Mouse (Mus musculus) liver, postnatal 0 days (tissue): Measurements from ENCODE around the gene Peg12. TPM values are rescaled to one million over a fixed set of nuclear protein-coding genes. Genes with fewer than 3 reads are reported as not detected.

Experiments
- ATAC-seq: fragments of 200-750 bp; cut with Nextera tagmentation; 2 replicates; pipeline ENCODE4 v1.8.0; 2017; ENCODE audit warnings: mild to moderate bottlenecking, moderate library complexity
- DNase-seq: peaks from one replicate; pipeline ENCODE4 v3.0.0-alpha.2; 2016
- H3K27ac ChIP-seq: fragments of 300-500 bp; sonication (generic); 2 replicates; pipeline ENCODE4 v1.5.1; 2014; ENCODE audit warnings: antibody characterized with exemption, moderate library complexity, mild to moderate bottlenecking, low read depth
- H3K27me3 ChIP-seq: fragments of 300-500 bp; sonication (generic); 2 replicates; pipeline ENCODE4 v1.6.1; 2014; ENCODE audit warnings: low read length, control low read depth, mixed read lengths; ENCODE audit not compliant: insufficient read depth
- H3K36me3 ChIP-seq: fragments of 300-500 bp; sonication (generic); replicated peaks from 2 replicates; pipeline ENCODE4 v1.6.1; 2014; ENCODE audit warnings: mild to moderate bottlenecking, control low read depth, low read length, moderate library complexity, mixed read lengths; ENCODE audit not compliant: insufficient read depth
- H3K4me1 ChIP-seq: fragments of 300-500 bp; sonication (generic); 2 replicates; pipeline ENCODE4 v1.6.1; 2014; ENCODE audit warnings: antibody characterized with exemption, mild to moderate bottlenecking, control low read depth; ENCODE audit not compliant: insufficient read depth
- H3K4me2 ChIP-seq: fragments of 300-500 bp; sonication (generic); 2 replicates; pipeline ENCODE4 v1.6.1; 2014; ENCODE audit warnings: low read depth, mild to moderate bottlenecking, low read length, moderate library complexity, mixed read lengths
- H3K4me3 ChIP-seq: fragments of 300-500 bp; sonication (generic); 2 replicates; pipeline ENCODE4 v1.5.1; 2014; ENCODE audit warnings: low read depth, low read length
- H3K9ac ChIP-seq: fragments of 300-500 bp; sonication (generic); replicated peaks from 2 replicates; pipeline ENCODE4 v1.6.1; 2014; ENCODE audit warnings: mild to moderate bottlenecking, moderate library complexity
- H3K9me3 ChIP-seq: fragments of 300-500 bp; sonication (generic); 2 replicates; pipeline ENCODE4 v1.6.1; 2016; ENCODE audit warnings: mild to moderate bottlenecking, control low read depth, low read length, mixed read lengths
- CTCF ChIP-seq: sonication (generic); IDR thresholded peaks from 2 replicates; pipeline ENCODE4 v1.5.1; 2016; ENCODE audit warnings: antibody characterized with exemption, low read depth
- EP300 ChIP-seq: IDR thresholded peaks from 2 replicates; pipeline ENCODE4 v1.6.1; 2016; ENCODE audit warnings: antibody characterized with exemption, low read depth, mild to moderate bottlenecking
- WGBS: fragments of 180-500 bp; shearing (Covaris S2); extraction: QIAGEN DNeasy Blood & Tissue Kit; methylation state at CpG from one replicate; pipeline ENCODE4 v1.1.7; 2014; ENCODE audit not compliant: insufficient replicate concordance; 5-methylcytosine and 5-hydroxymethylcytosine counted together
- polyA plus RNA-seq: library from polyadenylated mRNA; unstranded; fragments of >200 nt; fragmentation: Nextera tagmentation; extraction: Ambion mirVana; gene quantifications from 2 replicates; pipeline ENCODE4 v1.2.1, GENCODE M21; 2015

Peg12 gene
- polyA plus RNA-seq, 1 experiment from 2014 or later = 1.3 TPM

- no peak overlapping the region for H3K9ac ChIP-seq
- no peaks in the 10 kb centered on the region for H3K4me1 ChIP-seq
- DNase-seq (no peak), ATAC-seq (no peak)
- no peak overlapping the region for H3K4me3 ChIP-seq
- no peaks in the 10 kb centered on the region for H3K27me3 ChIP-seq
- no peak for TF ChIP-seq CTCF
- TF ChIP-seq EP300 = no peak
- no peak overlapping the region for H3K27ac ChIP-seq
- no peak overlapping the region for H3K4me2 ChIP-seq
- no peaks in the 10 kb centered on the region for H3K9me3 ChIP-seq
- H3K36me3 ChIP-seq = no peaks in the 10 kb centered on the region
These were observed 18.7 kb downstream of the Peg12 start for GRCm38 (mm10) chr7:62445431-62446165.

- Histone ChIP-seq H3K27me3 (no peaks in the 10 kb centered on the region), H3K4me1 (no peaks in the 10 kb centered on the region), H3K4me2 (no peak overlapping the region), H3K27ac (no peak overlapping the region), H3K9me3 (no peaks in the 10 kb centered on the region), H3K9ac (no peak overlapping the region), H3K36me3 (no peaks in the 10 kb centered on the region), H3K4me3 (no peak overlapping the region)
- TF ChIP-seq EP300 (no peak), CTCF (no peak)
- DNase-seq (no peak), ATAC-seq (no peak)
- 34% methylated on average over 2 of the region's 2 CpGs for WGBS
These were observed 27.9 kb downstream of the Peg12 start for GRCm38 (mm10) chr7:62436394-62436793.

GRCm38 (mm10) chr7:62433243-62433642, 31.1 kb downstream of the Peg12 start:
- TF ChIP-seq CTCF = peak; percentile 46; the same call in 1 of the 2 replicates
- TF ChIP-seq EP300 = no peak
- Histone ChIP-seq H3K9ac (no peak overlapping the region), H3K4me3 (no peak overlapping the region), H3K27ac (no peak overlapping the region), H3K9me3 (no peaks in the 10 kb centered on the region), H3K4me2 (no peak overlapping the region), H3K4me1 (no peaks in the 10 kb centered on the region), H3K36me3 (no peaks in the 10 kb centered on the region), H3K27me3 (no peaks in the 10 kb centered on the region)
- 36% methylated on average over 3 of the region's 3 CpGs for WGBS
- ATAC-seq (no peak), DNase-seq (no peak)

GRCm38 (mm10) chr7:62428337-62428736, 36.0 kb downstream of the Peg12 start:
- ATAC-seq (no peak), DNase-seq (no peak)
- Histone ChIP-seq H3K4me2 (no peak overlapping the region), H3K4me3 (no peak overlapping the region), H3K9me3 (no peaks in the 10 kb centered on the region), H3K36me3 (no peaks in the 10 kb centered on the region), H3K4me1 (no peaks in the 10 kb centered on the region), H3K27me3 (no peaks in the 10 kb centered on the region), H3K27ac (no peak overlapping the region), H3K9ac (no peak overlapping the region)
- 21% methylated on average over 8 of the region's 8 CpGs for WGBS
- TF ChIP-seq EP300 = no peak
- TF ChIP-seq CTCF = peak; percentile 62

- Histone ChIP-seq H3K4me3 (no peak overlapping the region), H3K9ac (no peak overlapping the region), H3K36me3 (no peaks in the 10 kb centered on the region), H3K4me2 (no peak overlapping the region), H3K27me3 (no peaks in the 10 kb centered on the region), H3K4me1 (peaks cover 6% of the 10 kb centered on the region; the same call in 1 of the 2 replicates), H3K9me3 (peaks cover 4% of the 10 kb centered on the region; the same call in 1 of the 2 replicates), H3K27ac (no peak overlapping the region)
- TF ChIP-seq EP300 = no peak
- TF ChIP-seq CTCF = no peak
- DNase-seq (no peak), ATAC-seq (no peak)
- WGBS = 42% methylated on average over 4 of the region's 4 CpGs
These were observed 41.1 kb downstream of the Peg12 start for GRCm38 (mm10) chr7:62423210-62423609.

GRCm38 (mm10) chr7:62420566-62420965, 43.7 kb downstream of the Peg12 start:
- no peak overlapping the region for H3K27ac ChIP-seq
- TF ChIP-seq CTCF (no peak), EP300 (no peak)

More at GRCm38 (mm10) chr7:62420566-62420965, 43.7 kb downstream of the Peg12 start:
- WGBS = 72% methylated on average over 6 of the region's 6 CpGs
- Histone ChIP-seq H3K36me3 (no peaks in the 10 kb centered on the region), H3K9ac (no peak overlapping the region), H3K4me3 (no peak overlapping the region), H3K4me1 (peaks cover 6% of the 10 kb centered on the region; the same call in 1 of the 2 replicates), H3K9me3 (peaks cover 4% of the 10 kb centered on the region; the same call in 1 of the 2 replicates), H3K4me2 (no peak overlapping the region; the same call in 1 of the 2 replicates), H3K27me3 (no peaks in the 10 kb centered on the region)
- ATAC-seq = no peak
- DNase-seq = no peak
